Mouse (Mus musculus): ENCODE data around the gene Smim27.

Smim27 gene

DNA sequence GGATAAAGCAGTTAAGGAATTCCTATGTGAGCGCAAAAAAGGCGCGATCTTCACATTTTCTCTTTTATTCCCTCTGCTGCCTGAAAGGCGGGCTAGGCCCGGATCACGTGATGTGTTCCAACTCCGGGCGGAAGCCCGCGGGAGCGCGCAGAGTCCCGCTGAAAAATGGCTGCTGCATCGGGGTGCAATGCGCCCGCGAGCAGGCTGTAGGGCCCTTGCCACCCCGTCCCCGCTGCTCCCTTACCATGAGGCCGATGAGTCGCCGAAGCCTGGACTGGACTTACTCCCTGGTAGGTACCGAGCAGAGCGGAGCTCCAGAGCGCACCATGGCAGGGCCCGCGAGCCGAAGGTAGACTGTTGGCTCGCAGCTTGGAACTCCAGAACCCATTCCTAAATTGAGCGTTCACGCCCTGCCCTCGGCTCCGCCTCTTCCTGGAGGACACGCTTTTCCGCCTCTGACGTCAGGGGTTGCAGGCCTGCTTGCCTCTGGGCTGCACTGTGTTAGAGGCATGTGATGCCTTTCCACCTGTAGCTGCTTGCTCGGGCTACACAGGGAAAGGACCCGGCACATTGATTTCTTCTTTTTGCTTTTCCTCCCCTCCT, at the start of gene Smim27, which contains the start of gene Topors:
Gene Smim27 (plus strand): TSS at position 150 of the 603 bp plus-strand sequence.
Gene Topors (minus strand): TSS at position 421 of the 603 bp plus-strand sequence.
- peak; percentile 94 to 95 for DNase-seq

DNA sequence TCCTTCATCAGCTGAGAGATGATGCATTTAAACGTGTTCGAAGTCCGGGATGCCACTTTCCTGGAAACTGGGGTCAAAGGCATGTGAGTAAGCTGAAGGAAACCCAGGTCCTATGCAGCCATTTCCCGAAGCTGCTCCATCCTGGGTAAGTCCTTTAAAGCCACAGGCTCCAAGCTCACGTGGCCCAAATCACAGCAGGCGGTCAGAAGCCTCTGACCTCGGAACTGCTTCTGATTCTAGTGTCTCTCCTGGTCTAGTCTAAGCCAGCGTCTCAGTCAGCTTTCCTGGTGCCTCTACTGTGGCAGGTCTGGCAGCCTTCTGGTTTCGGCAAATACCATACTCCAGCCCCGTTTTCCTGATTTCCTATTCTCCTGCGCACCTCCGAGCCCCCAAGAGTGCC, 48.9 kb upstream of the Smim27 start:
- peak in 1 of 2 experiments; percentile 18 for DNase-seq

DNA sequence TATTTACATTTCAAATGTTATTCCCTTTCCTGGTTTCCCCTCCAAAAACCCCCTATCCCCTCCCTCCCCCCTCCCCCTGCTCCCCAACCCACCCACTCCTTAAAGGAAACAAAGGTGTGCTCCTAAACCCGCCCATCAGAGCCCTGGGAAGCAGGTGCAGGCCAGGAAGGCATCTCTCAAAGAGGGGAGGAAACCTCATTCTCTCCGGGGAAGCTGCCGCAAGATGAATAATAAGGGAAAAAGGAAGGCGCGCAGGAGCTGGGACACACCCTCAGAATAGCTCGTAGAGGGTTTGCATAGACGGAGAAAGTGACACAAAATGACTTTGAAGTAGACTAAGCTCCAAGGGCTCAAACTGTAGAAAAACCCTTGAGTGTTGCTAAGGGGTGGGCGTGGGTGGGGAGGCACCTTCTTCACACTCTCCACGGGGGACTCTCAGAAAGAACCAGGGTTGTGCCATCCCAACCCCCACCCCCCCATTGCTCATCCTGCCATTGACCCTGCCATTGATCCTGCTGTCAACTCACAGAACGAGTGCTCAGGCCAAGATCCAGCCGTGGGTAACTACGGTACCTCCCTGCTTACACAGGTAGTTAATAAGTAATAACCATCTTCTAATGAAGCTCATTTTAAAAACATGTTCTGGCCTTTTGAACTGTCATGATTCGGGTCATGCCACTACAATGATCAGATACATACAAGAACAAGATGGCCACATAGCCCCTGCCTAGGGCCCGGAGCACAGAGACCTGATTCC, 48.2 kb upstream of the Smim27 start:
- DNase-seq, result no peak

DNA sequence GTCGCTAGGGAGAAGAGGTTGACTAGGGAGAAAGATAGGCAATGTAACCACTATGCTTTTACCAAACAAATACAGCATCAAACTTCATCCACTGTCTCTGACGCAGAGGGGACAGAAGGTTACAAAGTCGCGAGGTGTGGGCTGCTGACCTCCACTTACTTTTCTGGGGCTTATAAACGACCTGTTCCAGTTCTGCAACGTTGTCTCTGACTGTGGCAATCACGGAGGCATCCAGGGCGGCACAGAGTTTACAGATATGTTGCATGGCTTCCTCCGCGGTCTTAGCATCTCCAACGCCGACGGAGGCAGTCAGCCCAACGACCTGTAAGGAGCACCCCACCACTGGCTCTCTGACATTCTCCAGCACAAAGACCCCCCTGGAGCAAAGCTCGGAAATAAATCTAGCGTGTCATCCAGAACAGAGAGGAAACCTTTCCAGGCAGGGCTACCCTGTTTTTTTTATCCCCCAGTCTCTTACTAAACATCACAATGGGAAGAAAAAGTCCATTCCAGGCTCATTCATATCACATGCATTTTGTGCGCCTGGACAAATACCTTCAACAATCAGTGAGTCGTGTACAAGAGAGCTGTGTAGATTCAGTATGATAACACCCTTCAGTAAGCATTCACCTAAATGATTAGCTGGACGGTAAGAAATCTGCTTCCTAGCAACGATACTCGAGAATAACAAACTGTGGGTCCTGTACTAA, 47.3 kb upstream of the Smim27 start:
- no peak for DNase-seq

GRCm38 (mm10) chr4:40226095-40226494, 43.3 kb upstream of the Smim27 start:
- DNase-seq, result no peak

DNA sequence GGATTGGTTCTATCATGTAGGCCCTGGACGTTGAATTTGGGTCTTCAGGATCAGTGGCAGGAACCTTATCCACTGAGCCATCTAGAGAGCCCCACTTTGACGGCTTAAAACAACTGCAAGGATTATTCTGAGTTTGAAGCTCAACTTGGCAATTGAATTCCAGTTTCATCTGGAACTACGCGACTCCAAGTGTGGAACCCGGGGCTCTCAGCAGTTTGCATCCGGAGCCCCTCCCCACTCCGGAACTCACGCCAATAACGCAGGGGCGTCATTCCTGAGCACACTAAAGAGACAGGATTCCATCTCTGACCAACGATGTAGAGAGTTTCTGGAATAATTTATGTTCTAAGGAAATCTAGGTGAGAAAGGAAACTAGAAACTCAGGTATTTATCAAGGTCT, 42.2 kb upstream of the Smim27 start:
- DNase-seq, result no peak

DNA sequence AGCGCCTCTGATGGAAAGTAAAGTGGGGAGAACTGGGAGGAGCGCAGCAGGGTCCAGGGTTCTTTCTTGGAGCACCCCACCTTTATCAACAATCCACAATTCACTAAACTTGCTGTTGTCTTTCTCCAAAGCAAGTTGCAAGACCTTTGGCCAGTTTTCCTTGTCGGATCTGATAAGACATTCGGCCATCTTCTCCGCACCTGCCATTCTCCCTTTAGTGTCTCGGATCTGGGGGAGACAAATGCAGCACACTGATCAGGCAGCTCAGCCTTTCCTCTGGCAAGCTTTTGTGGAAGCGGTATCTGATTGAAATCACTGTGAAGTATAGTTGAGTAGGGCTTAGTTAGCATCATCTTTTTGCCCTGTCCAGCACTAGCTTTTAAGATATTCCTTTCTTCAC, 41.5 kb upstream of the Smim27 start:
- no peak for DNase-seq

GRCm38 (mm10) chr4:40229723-40230122, 39.7 kb upstream of the Smim27 start:
- no peak for DNase-seq

DNA sequence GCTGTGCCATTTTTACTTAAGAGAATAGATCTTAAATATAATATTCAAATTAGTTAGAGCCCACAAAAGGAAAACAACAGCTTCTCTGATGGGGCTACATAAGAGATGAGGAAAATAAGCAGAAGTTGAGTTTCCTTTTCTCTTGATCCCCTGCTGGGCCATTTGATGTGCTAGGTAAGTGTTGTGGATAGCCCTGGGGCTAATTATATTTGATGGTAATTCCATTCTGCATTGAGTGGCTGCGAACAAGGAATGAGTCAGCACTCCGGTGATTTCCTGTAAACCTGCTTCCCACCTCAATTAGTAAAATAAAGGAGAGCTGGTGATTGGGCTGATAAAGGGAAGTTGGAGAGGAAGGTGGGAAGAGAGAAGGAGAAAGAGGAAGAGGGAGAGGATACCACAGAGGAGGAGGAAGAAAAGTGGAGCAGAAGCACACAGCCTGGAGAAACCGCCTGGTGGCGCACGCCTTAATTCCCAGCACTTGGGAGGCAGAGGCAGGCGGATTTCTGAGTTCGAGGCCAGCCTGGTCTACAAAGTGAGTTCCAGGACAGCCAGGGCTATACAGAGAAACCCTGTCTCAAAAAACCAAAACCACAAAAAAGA, 36.2 kb upstream of the Smim27 start:
- no peak for DNase-seq

DNA sequence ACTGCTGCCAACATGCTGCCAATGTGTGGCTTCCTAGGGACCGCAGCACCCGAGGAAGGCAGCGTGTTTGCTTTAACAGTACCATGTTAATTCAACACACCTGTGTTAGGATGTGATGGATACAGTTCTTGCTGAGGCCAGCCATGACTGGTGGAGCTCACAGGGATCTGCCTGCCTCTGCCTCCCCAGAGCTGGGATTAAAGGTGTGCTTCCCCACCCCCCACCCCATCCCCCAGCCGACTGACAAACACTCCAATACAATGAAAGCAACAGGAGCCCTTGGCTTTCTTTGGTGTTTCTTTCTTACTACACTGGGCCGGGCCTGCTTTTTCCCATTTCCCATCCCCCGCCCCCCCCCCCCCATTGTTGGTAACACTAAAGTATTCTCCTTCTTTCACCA, 35.1 kb upstream of the Smim27 start:
- DNase-seq, result no peak

DNA sequence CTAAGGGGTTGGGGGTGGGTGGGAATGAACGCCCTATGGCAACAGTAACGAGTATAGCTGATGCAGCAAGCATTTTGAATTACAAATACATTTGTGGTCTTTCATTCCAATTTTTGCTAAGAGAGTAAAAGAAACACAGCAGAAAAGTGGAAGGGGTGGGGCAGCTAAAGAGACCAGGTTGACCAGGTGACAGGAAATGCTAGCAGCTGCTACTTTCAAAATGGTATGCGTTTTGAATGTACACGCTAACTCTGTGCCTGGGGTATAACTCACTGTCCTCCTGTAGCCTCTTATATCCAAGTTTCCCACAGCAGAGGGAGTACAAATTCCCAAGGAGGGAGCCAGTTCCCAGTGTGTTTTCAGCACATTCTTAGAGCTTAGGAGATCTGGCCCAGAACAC, 32.5 kb upstream of the Smim27 start:
- no peak for DNase-seq

- peak; percentile 16 to 49 for DNase-seq
Measured at GRCm38 (mm10) chr4:40238483-40239408, 30.6 kb upstream of the Smim27 start.

DNA sequence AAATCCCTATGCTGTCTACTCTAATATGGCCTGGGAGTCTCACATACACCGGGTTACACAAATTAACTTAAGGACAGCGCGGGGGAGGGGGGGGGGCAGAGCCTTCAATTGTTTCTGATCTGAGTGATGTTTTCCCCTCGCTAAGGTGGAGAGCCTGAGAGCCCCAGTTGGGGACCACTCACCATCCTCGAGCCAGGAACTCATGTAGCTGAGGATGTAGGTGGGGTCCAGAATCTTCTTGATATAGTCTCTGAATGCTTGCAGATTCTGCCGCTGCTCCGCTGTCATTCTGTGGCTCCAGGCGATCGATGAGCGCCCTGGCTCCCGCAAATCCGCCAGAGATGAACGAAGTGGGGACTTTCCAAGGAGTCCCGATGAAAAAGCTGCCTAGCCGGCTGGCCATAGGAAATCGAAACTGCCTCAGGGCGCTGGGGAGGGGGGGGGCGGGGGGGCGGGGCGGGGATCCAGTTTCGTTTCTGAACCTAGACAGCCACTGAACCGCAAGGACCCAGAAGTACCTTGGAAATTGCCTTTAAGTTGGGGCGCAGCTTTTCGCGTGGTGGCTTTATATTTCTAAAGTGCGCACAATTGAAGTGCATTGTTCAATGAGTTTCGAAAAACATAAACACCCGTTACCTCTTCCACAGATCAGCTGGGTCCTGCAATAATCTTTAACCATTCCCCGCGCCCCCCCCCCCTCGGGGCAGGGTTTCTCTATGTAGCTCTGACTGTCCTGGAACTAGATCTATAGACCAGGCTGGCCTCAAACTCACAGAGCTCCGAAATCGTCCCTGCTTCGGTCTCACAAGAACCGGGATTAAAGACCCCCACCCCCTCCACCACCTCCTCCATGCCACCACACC, 29.7 kb upstream of the Smim27 start, which contains the start of gene Ddx58:
Gene Ddx58 (minus strand): TSS at position 420 of the 863 bp plus-strand sequence.
- DNase-seq, result peak; percentile 13 to 20

DNA sequence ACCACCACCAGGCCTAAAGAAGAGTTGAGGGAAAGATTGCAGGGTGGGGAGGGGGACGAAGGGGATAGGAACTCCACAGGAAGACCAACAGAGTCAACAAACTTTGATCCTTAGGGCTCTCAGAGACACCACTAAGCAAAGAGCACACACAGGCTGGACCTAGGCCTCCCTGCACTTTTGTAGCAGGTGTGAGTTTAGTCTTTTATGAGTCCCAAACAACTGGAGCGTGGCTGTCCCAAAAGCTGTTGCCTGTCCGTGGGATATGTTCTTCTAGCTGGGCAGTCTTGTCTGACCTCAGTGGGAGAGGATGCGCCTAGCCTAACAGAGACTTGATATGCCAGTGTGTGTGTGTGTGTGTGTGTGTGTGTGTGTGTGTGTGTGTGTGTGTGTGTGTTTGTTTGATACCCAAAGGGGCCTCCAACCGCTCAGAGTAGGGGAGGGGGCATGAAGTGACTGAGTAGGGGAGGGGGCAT, 29.1 kb upstream of the Smim27 start:
- DNase-seq, result no peak

DNA sequence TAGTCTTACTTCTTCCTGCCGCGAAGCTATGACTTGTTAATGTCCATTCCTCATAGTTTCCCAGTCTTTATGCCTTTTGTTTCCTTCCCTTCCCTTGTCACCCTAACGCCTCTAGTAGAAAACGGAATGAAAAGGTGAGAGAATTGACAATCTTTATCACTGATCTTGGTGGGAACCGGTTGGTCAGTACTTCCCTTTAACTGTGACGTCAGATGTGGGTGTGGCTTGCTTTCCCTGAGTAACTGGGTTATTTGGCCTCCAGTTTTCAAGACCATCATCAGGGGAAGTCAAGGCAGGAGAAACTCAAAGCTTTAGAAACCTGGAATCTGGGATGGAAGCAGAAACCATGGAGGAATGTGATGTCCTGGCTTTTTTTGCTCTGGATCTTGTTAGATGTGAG, 27.5 kb upstream of the Smim27 start:
- DNase-seq, result no peak

GRCm38 (mm10) chr4:40243006-40243405, 26.4 kb upstream of the Smim27 start:
- DNase-seq, result no peak

DNA sequence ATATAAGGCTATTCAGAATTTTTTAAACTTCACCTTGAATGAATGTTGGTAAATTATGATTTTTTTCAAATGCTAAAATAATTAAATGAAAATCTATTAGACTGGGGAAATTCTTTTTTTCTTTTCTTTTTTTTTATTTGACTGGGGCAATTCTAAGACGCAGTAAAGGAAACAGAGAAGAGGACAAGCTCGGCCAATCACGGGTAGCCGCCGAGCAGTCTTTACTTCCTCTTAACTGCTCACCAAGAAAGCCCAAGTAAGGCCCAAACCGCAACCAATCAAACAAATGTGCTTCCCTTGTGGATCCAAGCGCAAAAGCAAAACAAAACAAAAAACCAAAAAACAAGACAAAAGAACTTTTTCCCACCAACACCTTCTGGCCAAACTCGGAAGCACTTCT, 25.3 kb upstream of the Smim27 start:
- no peak for DNase-seq

GRCm38 (mm10) chr4:40250984-40251383, 18.4 kb upstream of the Smim27 start:
- no peak for DNase-seq

DNA sequence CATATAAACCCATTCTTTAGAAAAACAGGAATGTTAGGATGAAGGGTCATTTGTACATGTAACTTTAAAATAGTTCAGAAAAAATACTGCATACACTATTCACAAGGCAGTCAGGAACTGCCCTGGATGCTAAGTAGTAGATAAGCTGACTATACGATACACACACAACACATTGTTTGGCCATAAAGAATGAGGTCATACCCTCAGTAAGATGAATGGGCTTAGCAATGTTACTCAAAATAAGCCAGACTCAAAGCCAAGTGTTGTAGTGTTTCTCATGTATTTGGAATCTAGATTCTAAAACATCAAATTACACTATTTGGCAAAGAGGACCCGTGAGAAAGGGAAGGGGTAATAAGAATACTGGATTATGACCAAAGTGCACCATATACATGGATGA, 15.6 kb upstream of the Smim27 start:
- DNase-seq, result no peak

DNA sequence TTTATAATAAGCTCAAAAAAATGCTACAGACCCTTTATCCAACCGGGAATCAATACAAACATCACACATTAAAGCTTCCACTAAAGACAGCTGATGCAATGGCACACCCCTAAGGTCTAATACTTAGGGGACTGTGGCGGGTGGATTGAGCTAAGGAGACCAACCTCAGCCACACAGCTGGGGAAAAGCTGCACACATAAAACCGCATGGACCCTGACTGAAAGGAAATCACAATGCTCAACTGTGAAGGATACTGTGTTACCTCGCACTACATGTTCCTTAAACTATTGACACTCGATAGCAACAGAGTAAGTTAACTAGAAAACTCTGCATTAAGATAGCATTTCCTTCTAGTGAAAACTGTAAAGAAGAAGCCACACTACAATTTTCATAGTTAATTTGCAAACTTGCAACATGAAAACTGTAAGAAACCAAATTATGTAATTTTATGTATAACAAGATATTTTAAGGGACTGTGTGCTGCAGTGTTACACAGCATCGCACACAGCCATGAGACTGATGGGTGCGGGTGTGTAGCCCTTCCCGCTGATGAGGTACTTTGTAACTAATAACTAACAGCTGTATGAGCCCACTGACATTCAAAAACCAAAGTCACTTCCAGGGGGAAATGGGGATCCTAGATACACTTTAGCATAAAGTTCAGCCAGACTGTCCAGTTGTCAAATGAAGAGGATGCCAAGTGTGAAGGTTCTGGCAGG, 14.8 kb upstream of the Smim27 start:
- DNase-seq, result no peak
